Mouse (Mus musculus) intestine, embryonic 16.5 days (tissue): ENCODE results near the gene Gvin1. TPM values are rescaled to one million over a fixed set of nuclear protein-coding genes. Genes with fewer than 3 reads are reported as not detected.
"Not testable (repeated sequence)": the region's sequence is repeated elsewhere in the genome, so short reads cannot be mapped to it uniquely, and the experiment has no call there.

Experiments used
- ATAC-seq: fragments of 200-750 bp; cut with Nextera tagmentation; 2 replicates; pipeline ENCODE4 v1.8.0; 2017; ENCODE audit warnings: moderate TSS enrichment, moderate library complexity
- H3K27ac ChIP-seq: fragments of 300-500 bp; sonication (generic); 2 replicates; pipeline ENCODE4 v1.5.1; 2014; ENCODE audit warnings: mild to moderate bottlenecking, low read length
- H3K27me3 ChIP-seq: fragments of 300-500 bp; sonication (generic); replicated peaks from 2 replicates; pipeline ENCODE4 v1.6.1; 2014; ENCODE audit warnings: low read length, control low read depth, mixed read lengths; ENCODE audit not compliant: control insufficient read depth, insufficient read depth
- H3K36me3 ChIP-seq: fragments of 300-500 bp; sonication (generic); 2 replicates; pipeline ENCODE4 v1.6.1; 2014; ENCODE audit warnings: low read length, control low read depth; ENCODE audit not compliant: control insufficient read depth, insufficient read depth
- H3K4me1 ChIP-seq: fragments of 300-500 bp; sonication (generic); 2 replicates; pipeline ENCODE4 v1.6.1; 2014; ENCODE audit warnings: low read length, control low read depth, mixed read lengths; ENCODE audit not compliant: control insufficient read depth, insufficient read depth
- H3K4me2 ChIP-seq: fragments of 300-500 bp; sonication (generic); 2 replicates; pipeline ENCODE4 v1.6.1; 2014; ENCODE audit warnings: low read depth, low read length, control low read depth
- H3K4me3 ChIP-seq: fragments of 300-500 bp; sonication (generic); 2 replicates; pipeline ENCODE4 v1.5.1; 2014; ENCODE audit warnings: mild to moderate bottlenecking, low read length
- H3K9ac ChIP-seq: fragments of 300-500 bp; sonication (generic); 2 replicates; pipeline ENCODE4 v1.6.1; 2014; ENCODE audit warnings: low read depth, low read length
- H3K9me3 ChIP-seq: fragments of 300-500 bp; sonication (generic); 2 replicates; pipeline ENCODE4 v1.6.1; 2016; ENCODE audit warnings: low read length, control low read depth; ENCODE audit not compliant: control insufficient read depth
- WGBS: fragments of 180-500 bp; shearing (Covaris S2); extraction: QIAGEN DNeasy Blood & Tissue Kit; methylation state at CpG from one replicate; pipeline ENCODE4 v1.1.7; 2014; 5-methylcytosine and 5-hydroxymethylcytosine counted together
- polyA plus RNA-seq: library from polyadenylated mRNA; unstranded; fragments of >200 nt; fragmentation: Nextera tagmentation; extraction: Ambion mirVana; gene quantifications from 2 replicates; pipeline ENCODE4 v1.2.1, GENCODE M21; 2015

Gene Gvin1
- 0.46 and 0.56 TPM in 2 replicates for polyA plus RNA-seq

- not testable (repeated sequence) for H3K27me3 ChIP-seq, ATAC-seq, H3K4me1 ChIP-seq, H3K4me3 ChIP-seq, H3K27ac ChIP-seq, H3K9me3 ChIP-seq, H3K4me2 ChIP-seq, H3K36me3 ChIP-seq, H3K9ac ChIP-seq
- WGBS, result 53% methylated on average over 1 of the region's 1 CpGs
Observed at GRCm38 (mm10) chr7:106215177-106215576, at the start of gene Gvin1. TSS of gene Gvin1 (minus strand) at chr7:106215326.

GRCm38 (mm10) chr7:106251844-106252517 lies 36.9 kb upstream of the Gvin1 start:
- no peaks in the 10 kb centered on the region for H3K9me3 ChIP-seq
- H3K4me3 ChIP-seq, result no peak overlapping the region
- no peak overlapping the region for H3K27ac ChIP-seq
- WGBS, result 83% methylated on average over 2 of the region's 2 CpGs
- ATAC-seq, result no peak
- H3K36me3 ChIP-seq, result no peaks in the 10 kb centered on the region
- no peaks in the 10 kb centered on the region for H3K4me1 ChIP-seq
- no peaks in the 10 kb centered on the region for H3K27me3 ChIP-seq
- H3K4me2 ChIP-seq, result no peak overlapping the region
- no peak overlapping the region for H3K9ac ChIP-seq

- WGBS, result 90% methylated on average over 2 of the region's 2 CpGs
- Histone ChIP-seq H3K27ac (no peak overlapping the region), H3K9me3 (no peaks in the 10 kb centered on the region), H3K4me2 (no peak overlapping the region), H3K27me3 (no peaks in the 10 kb centered on the region), H3K36me3 (no peaks in the 10 kb centered on the region), H3K4me3 (no peak overlapping the region), H3K4me1 (no peaks in the 10 kb centered on the region), H3K9ac (no peak overlapping the region)
- no peak for ATAC-seq
Observed at GRCm38 (mm10) chr7:106248922-106249321, 33.8 kb upstream of the Gvin1 start.

- H3K9ac ChIP-seq, result no peak overlapping the region
- 72% methylated on average over 2 of the region's 2 CpGs for WGBS
- no peak for ATAC-seq
- H3K4me1 ChIP-seq, result no peaks in the 10 kb centered on the region
- H3K27ac ChIP-seq, result no peak overlapping the region
- no peak overlapping the region for H3K4me3 ChIP-seq
- no peaks in the 10 kb centered on the region for H3K9me3 ChIP-seq
- no peaks in the 10 kb centered on the region for H3K36me3 ChIP-seq
- H3K27me3 ChIP-seq, result no peaks in the 10 kb centered on the region
- H3K4me2 ChIP-seq, result no peak overlapping the region
Observed at GRCm38 (mm10) chr7:106248245-106248644, 33.1 kb upstream of the Gvin1 start.

GRCm38 (mm10) chr7:106245601-106246000 lies 30.5 kb upstream of the Gvin1 start:
- no peak overlapping the region for H3K9ac ChIP-seq
- no peak overlapping the region for H3K4me3 ChIP-seq
- WGBS, result 71% methylated on average over 6 of the region's 6 CpGs
- H3K27ac ChIP-seq, result no peak overlapping the region
- no peak for ATAC-seq
- no peaks in the 10 kb centered on the region for H3K4me1 ChIP-seq
- H3K4me2 ChIP-seq, result no peak overlapping the region
- no peaks in the 10 kb centered on the region for H3K36me3 ChIP-seq
- H3K27me3 ChIP-seq, result no peaks in the 10 kb centered on the region
- H3K9me3 ChIP-seq, result no peaks in the 10 kb centered on the region

- ATAC-seq, H3K9me3 ChIP-seq, H3K27ac ChIP-seq, H3K4me3 ChIP-seq, H3K4me2 ChIP-seq, H3K9ac ChIP-seq, H3K27me3 ChIP-seq, H3K4me1 ChIP-seq, H3K36me3 ChIP-seq: not testable (repeated sequence)
- WGBS, result 87% methylated on average over 12 of the region's 12 CpGs
Observed at GRCm38 (mm10) chr7:106240484-106241275, 25.6 kb upstream of the Gvin1 start.

GRCm38 (mm10) chr7:106237192-106237465 lies 22.0 kb upstream of the Gvin1 start:
- Histone ChIP-seq H3K27me3 (no peaks in the 10 kb centered on the region), H3K27ac (no peak overlapping the region), H3K9ac (no peak overlapping the region), H3K4me1 (no peaks in the 10 kb centered on the region), H3K9me3 (no peaks in the 10 kb centered on the region), H3K4me2 (no peak overlapping the region), H3K36me3 (no peaks in the 10 kb centered on the region), H3K4me3 (no peak overlapping the region)
- no peak for ATAC-seq

- Histone ChIP-seq H3K9me3 (no peaks in the 10 kb centered on the region), H3K36me3 (no peaks in the 10 kb centered on the region), H3K27ac (no peak overlapping the region), H3K9ac (no peak overlapping the region), H3K4me2 (no peak overlapping the region), H3K4me1 (no peaks in the 10 kb centered on the region), H3K4me3 (no peak overlapping the region), H3K27me3 (no peaks in the 10 kb centered on the region)
- peak; percentile 55 for ATAC-seq
- WGBS, result 62% methylated on average over 2 of the region's 2 CpGs
Observed at GRCm38 (mm10) chr7:106236327-106237191, 21.4 kb upstream of the Gvin1 start.

GRCm38 (mm10) chr7:106235596-106235995 lies 20.5 kb upstream of the Gvin1 start:
- 79% methylated on average over 2 of the region's 2 CpGs for WGBS
- Histone ChIP-seq H3K9me3 (no peaks in the 10 kb centered on the region), H3K9ac (no peak overlapping the region), H3K36me3 (no peaks in the 10 kb centered on the region), H3K4me1 (no peaks in the 10 kb centered on the region), H3K27me3 (no peaks in the 10 kb centered on the region), H3K4me3 (no peak overlapping the region), H3K27ac (no peak overlapping the region), H3K4me2 (no peak overlapping the region)
- no peak for ATAC-seq
